Mouse (Mus musculus) hindbrain, postnatal 0 days (tissue): ENCODE results near the gene Spcs2. TPM values are rescaled to one million over a fixed set of nuclear protein-coding genes. Genes with fewer than 3 reads are reported as not detected.

ENCODE experiments used
- ATAC-seq: fragments of 200-750 bp; cut with Nextera tagmentation; 2 replicates; pipeline ENCODE4 v1.8.0; 2017; ENCODE audit warnings: mild to moderate bottlenecking, moderate TSS enrichment, moderate library complexity
- DNase-seq: peaks from one replicate; pipeline ENCODE4 v3.0.0-alpha.2; 2015; ENCODE audit warnings: low spot score
- H3K27ac ChIP-seq: fragments of 300-500 bp; sonication (generic); 2 replicates; pipeline ENCODE4 v1.5.1; 2014; ENCODE audit warnings: mild to moderate bottlenecking
- H3K27me3 ChIP-seq: fragments of 300-500 bp; sonication (generic); 2 replicates; pipeline ENCODE4 v1.6.1; 2014; ENCODE audit warnings: low read length, mixed read lengths; ENCODE audit not compliant: insufficient read depth
- H3K36me3 ChIP-seq: fragments of 300-500 bp; sonication (generic); 2 replicates; pipeline ENCODE4 v1.6.1; 2014; ENCODE audit warnings: low read length, mixed read lengths; ENCODE audit not compliant: insufficient read depth
- H3K4me1 ChIP-seq: fragments of 300-500 bp; sonication (generic); 2 replicates; pipeline ENCODE4 v1.6.1; 2014; ENCODE audit warnings: antibody characterized with exemption, low read length, mixed read lengths; ENCODE audit not compliant: insufficient read depth
- H3K4me2 ChIP-seq: fragments of 300-500 bp; sonication (generic); 2 replicates; pipeline ENCODE4 v1.6.1; 2014; ENCODE audit warnings: low read depth, mild to moderate bottlenecking, low read length, moderate library complexity, mixed read lengths
- H3K4me3 ChIP-seq: fragments of 300-500 bp; sonication (generic); 2 replicates; pipeline ENCODE4 v1.5.1; 2014; ENCODE audit warnings: low read length
- H3K9ac ChIP-seq: fragments of 300-500 bp; sonication (generic); replicated peaks from 2 replicates; pipeline ENCODE4 v1.6.1; 2014; ENCODE audit warnings: mild to moderate bottlenecking, low read length, moderate library complexity, mixed read lengths
- H3K9me3 ChIP-seq: fragments of 300-500 bp; sonication (generic); 2 replicates; pipeline ENCODE4 v1.6.1; 2016; ENCODE audit warnings: low read length, mixed read lengths
- CTCF ChIP-seq: IDR thresholded peaks from 2 replicates; pipeline ENCODE4 v1.5.1; 2016; ENCODE audit warnings: antibody characterized with exemption, control low read depth, low read depth
- WGBS: fragments of 180-500 bp; shearing (Covaris S2); extraction: QIAGEN DNeasy Blood & Tissue Kit; methylation state at CpG from one replicate; pipeline ENCODE4 v1.1.7; 2014; 5-methylcytosine and 5-hydroxymethylcytosine counted together
- polyA plus RNA-seq: library from polyadenylated mRNA; unstranded; fragments of >200 nt; fragmentation: Nextera tagmentation; extraction: Ambion mirVana; gene quantifications from 2 replicates; pipeline ENCODE4 v1.2.1, GENCODE M21; 2015
- total RNA-seq: library from RNA; depleted of rRNA; stranded (reverse); fragments of >200 nt; gene quantifications from 2 replicates; pipeline ENCODE4 v1.2.3, GENCODE M21; 2014

Spcs2 gene
- total and polyA plus RNA-seq, 2 experiments from 2014 or later = 111 to 258 TPM

DNA sequence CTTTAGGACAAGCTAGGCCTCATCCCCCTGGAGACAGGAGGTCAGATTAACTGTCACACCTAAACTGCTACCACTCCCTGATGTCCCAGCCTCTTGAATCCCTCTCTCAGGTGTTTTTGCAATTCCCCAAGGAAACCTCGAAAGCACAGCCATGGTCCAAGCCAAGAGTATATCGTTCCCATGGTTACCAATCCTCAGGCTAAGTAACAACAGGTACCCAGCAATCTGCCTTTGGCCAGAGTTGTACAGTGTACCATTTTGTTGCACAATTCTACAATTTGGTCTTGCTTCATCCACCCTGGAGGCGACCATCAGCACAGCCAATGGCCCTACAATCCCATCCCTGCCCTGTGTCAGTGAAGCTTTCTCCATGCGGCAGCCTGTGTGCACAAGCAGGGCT is 33.6 kb upstream of the Spcs2 start:
- no peak for TF ChIP-seq CTCF
- no peaks in the 10 kb centered on the region for H3K27me3 ChIP-seq
- no peaks in the 10 kb centered on the region; the same call in 1 of the 2 replicates for H3K4me1 ChIP-seq
- no peaks in the 10 kb centered on the region for H3K9me3 ChIP-seq
- WGBS = 86% methylated on average over 4 of the region's 4 CpGs
- H3K4me3 ChIP-seq = no peak overlapping the region
- H3K4me2 ChIP-seq = no peak overlapping the region
- H3K27ac ChIP-seq = no peak overlapping the region
- DNase-seq = no peak
- H3K36me3 ChIP-seq = no peaks in the 10 kb centered on the region
- ATAC-seq = no peak
- H3K9ac ChIP-seq = no peak overlapping the region

- Histone ChIP-seq H3K9me3 (no peaks in the 10 kb centered on the region), H3K4me3 (no peak overlapping the region), H3K4me1 (peaks cover 1% of the 10 kb centered on the region; the same call in 1 of the 2 replicates), H3K36me3 (no peaks in the 10 kb centered on the region), H3K27me3 (no peaks in the 10 kb centered on the region), H3K27ac (peak overlapping the region; percentile 38), H3K9ac (no peak overlapping the region), H3K4me2 (no peak overlapping the region)
- ATAC-seq (peak; percentile 46; the same call in 1 of the 2 replicates), DNase-seq (peak; percentile 30)
- TF ChIP-seq CTCF = no peak
- WGBS = 51% methylated on average over 6 of the region's 6 CpGs
Measured at GRCm38 (mm10) chr7:99894478-99894877, 31.2 kb upstream of the Spcs2 start.

GRCm38 (mm10) chr7:99893967-99894366 is 30.7 kb upstream of the Spcs2 start:
- Histone ChIP-seq H3K27ac (peak overlapping the region; percentile 38), H3K27me3 (no peaks in the 10 kb centered on the region), H3K4me3 (no peak overlapping the region), H3K9ac (no peak overlapping the region), H3K36me3 (no peaks in the 10 kb centered on the region), H3K4me1 (peaks cover 5% of the 10 kb centered on the region; the same call in 1 of the 2 replicates), H3K4me2 (no peak overlapping the region), H3K9me3 (no peaks in the 10 kb centered on the region)
- ATAC-seq = 0 out of 2 replicates have a peak, but pooled peaks have one; percentile 28
- DNase-seq = no peak
- TF ChIP-seq CTCF = no peak
- 64% methylated on average over 3 of the region's 3 CpGs for WGBS

DNA sequence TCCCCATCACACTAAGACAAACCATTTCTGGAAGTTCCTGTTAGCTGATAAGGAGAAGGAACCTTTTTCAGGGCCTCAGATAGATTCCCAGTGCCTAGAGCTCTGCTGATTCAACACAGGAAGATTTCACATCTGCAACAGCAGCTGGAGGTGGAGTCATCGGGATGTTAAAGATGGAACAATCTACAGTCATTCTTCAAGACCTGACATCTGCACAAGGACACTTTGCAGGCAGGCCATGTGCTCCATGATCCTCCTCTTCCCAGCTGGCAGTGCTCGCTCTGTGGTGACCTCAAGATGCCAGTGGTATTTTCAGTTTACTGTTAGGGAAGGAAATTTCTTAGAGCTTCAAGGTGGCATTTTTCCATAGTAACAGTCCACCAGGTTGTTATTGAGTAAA is 29.1 kb upstream of the Spcs2 start:
- WGBS = 93% methylated on average over 2 of the region's 2 CpGs
- DNase-seq (no peak), ATAC-seq (no peak)
- Histone ChIP-seq H3K4me2 (no peak overlapping the region), H3K9ac (no peak overlapping the region), H3K9me3 (no peaks in the 10 kb centered on the region), H3K4me3 (no peak overlapping the region), H3K36me3 (no peaks in the 10 kb centered on the region), H3K4me1 (peaks cover 5% of the 10 kb centered on the region; the same call in 1 of the 2 replicates), H3K27me3 (no peaks in the 10 kb centered on the region), H3K27ac (no peak overlapping the region)
- no peak for TF ChIP-seq CTCF

- no peak overlapping the region for H3K4me2 ChIP-seq
- no peak for ATAC-seq
- TF ChIP-seq CTCF = no peak
- H3K27ac ChIP-seq = no peak overlapping the region
- peaks cover 5% of the 10 kb centered on the region; the same call in 1 of the 2 replicates for H3K4me1 ChIP-seq
- no peak for DNase-seq
- no peak overlapping the region for H3K9ac ChIP-seq
- H3K4me3 ChIP-seq = no peak overlapping the region
- WGBS = 63% methylated on average over 3 of the region's 3 CpGs
- no peaks in the 10 kb centered on the region for H3K27me3 ChIP-seq
- H3K9me3 ChIP-seq = no peaks in the 10 kb centered on the region
- no peaks in the 10 kb centered on the region for H3K36me3 ChIP-seq
Measured at GRCm38 (mm10) chr7:99891471-99891870, 28.2 kb upstream of the Spcs2 start.

DNA sequence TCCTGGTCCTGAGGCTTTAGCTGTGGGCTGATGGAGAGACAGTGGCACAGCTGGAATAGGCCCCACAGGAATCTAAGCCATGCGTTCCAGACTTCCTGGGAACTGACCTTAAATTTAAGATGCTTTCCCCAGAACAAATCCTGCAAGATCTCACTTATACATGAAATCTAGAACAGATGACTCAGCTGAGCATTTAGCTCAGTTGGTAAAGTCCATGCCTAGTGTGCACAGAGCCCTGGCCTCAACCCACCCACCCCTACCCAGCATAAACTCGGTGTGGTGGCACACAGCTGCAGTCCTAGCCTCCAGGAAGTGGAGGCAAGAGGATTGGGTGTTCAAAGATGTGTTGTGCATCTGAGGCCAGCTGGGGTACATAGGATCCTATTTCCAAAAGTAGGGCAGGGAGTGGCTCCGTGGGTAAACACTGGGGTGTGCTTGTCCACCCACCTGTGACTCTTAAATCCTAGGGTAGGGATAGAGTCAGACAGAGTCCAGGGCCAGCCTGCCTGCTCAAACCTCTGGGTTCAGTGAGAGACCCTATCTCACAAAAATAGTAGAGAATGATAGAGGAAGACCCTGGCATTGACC is 27.0 kb upstream of the Spcs2 start:
- Histone ChIP-seq H3K4me3 (no peak overlapping the region), H3K4me2 (no peak overlapping the region), H3K27me3 (no peaks in the 10 kb centered on the region), H3K9me3 (no peaks in the 10 kb centered on the region), H3K36me3 (no peaks in the 10 kb centered on the region), H3K27ac (no peak overlapping the region), H3K4me1 (peaks cover 5% of the 10 kb centered on the region; the same call in 1 of the 2 replicates), H3K9ac (no peak overlapping the region)
- WGBS = 65% methylated on average over 3 of the region's 3 CpGs
- DNase-seq = no peak
- TF ChIP-seq CTCF = no peak
- ATAC-seq = no peak

- Histone ChIP-seq H3K36me3 (no peaks in the 10 kb centered on the region), H3K27ac (peak overlapping the region; percentile 15; the same call in 1 of the 2 replicates), H3K9ac (no peak overlapping the region), H3K4me3 (no peak overlapping the region), H3K9me3 (no peaks in the 10 kb centered on the region), H3K4me1 (peaks cover 5% of the 10 kb centered on the region; the same call in 1 of the 2 replicates), H3K4me2 (no peak overlapping the region), H3K27me3 (no peaks in the 10 kb centered on the region)
- peak; percentile 55 for TF ChIP-seq CTCF
- whole genome bisulfite sequencing = 36% methylated on average over 10 of the region's 10 CpGs
- ATAC-seq = peak; percentile 41; the same call in 1 of the 2 replicates
- DNase-seq = peak; percentile 58
Measured at GRCm38 (mm10) chr7:99889175-99889880, 26.1 kb upstream of the Spcs2 start.
